Mouse (Mus musculus) spleen, postnatal 10 days (tissue): ENCODE results near the gene Tmem100.

Experiments used
- DNase-seq, 2 experiments: peaks; one replicate each; pipeline ENCODE4 v3.0.0; 2021 to 2022; ENCODE audit warnings: low spot score in 2 of 2

The Tmem100 gene

GRCm38 (mm10) chr11:90029841-90030398, at the start of gene Tmem100:
Tmem100 (plus strand) TSS chr11:90030348.
- no peak for DNase-seq

- DNase-seq, result no peak
These were observed 47.2 kb upstream of the Tmem100 start for GRCm38 (mm10) chr11:89982918-89983317.

GRCm38 (mm10) chr11:89984436-89984835, 45.7 kb upstream of the Tmem100 start:
- no peak for DNase-seq

- no peak for DNase-seq
These were observed 44.7 kb upstream of the Tmem100 start for GRCm38 (mm10) chr11:89985200-89986187.

- DNase-seq, result no peak
These were observed 43.6 kb upstream of the Tmem100 start for GRCm38 (mm10) chr11:89986516-89986915.

- DNase-seq, result peak; percentile 31 to 70
These were observed 41.1 kb upstream of the Tmem100 start for GRCm38 (mm10) chr11:89988936-89989589.

- no peak for DNase-seq
These were observed 38.5 kb upstream of the Tmem100 start for GRCm38 (mm10) chr11:89991661-89992060.

- no peak for DNase-seq
These were observed 35.4 kb upstream of the Tmem100 start for GRCm38 (mm10) chr11:89994706-89995105.

- DNase-seq, result no peak
These were observed 34.6 kb upstream of the Tmem100 start for GRCm38 (mm10) chr11:89995596-89995995.

GRCm38 (mm10) chr11:89996406-89996805, 33.7 kb upstream of the Tmem100 start:
- DNase-seq, result no peak

- DNase-seq, result no peak
These were observed 33.3 kb upstream of the Tmem100 start for GRCm38 (mm10) chr11:89996856-89997255.

GRCm38 (mm10) chr11:89998996-89999770, 31.0 kb upstream of the Tmem100 start:
- no peak for DNase-seq

- DNase-seq, result no peak
These were observed 29.5 kb upstream of the Tmem100 start for GRCm38 (mm10) chr11:90000666-90001065.

- no peak for DNase-seq
These were observed 28.5 kb upstream of the Tmem100 start for GRCm38 (mm10) chr11:90001396-90002230.

GRCm38 (mm10) chr11:90002231-90002986, 27.7 kb upstream of the Tmem100 start, which contains the start of gene Pctp:
Pctp (minus strand) TSS chr11:90002894.
- peak; percentile 60 to 86 for DNase-seq

GRCm38 (mm10) chr11:90002987-90003348, 27.2 kb upstream of the Tmem100 start:
- no peak for DNase-seq

- DNase-seq, result no peak
These were observed 26.8 kb upstream of the Tmem100 start for GRCm38 (mm10) chr11:90003386-90003785.

GRCm38 (mm10) chr11:90006111-90006510, 24.0 kb upstream of the Tmem100 start:
- no peak for DNase-seq

GRCm38 (mm10) chr11:90007791-90008531, 22.2 kb upstream of the Tmem100 start:
- DNase-seq, result no peak
